Mouse (Mus musculus) central nervous system, embryonic 11.5 days (tissue): ENCODE results near the gene Zfp873. TPM values are rescaled to one million over a fixed set of nuclear protein-coding genes. Genes with fewer than 3 reads are reported as not detected.

ENCODE experiments used
- polyA plus RNA-seq: library from polyadenylated mRNA; depleted of rRNA; stranded (reverse); fragments of >200 nt; gene quantifications from 2 replicates; pipeline ENCODE4 v1.2.3, GENCODE M21; 2012; rRNA removed

Gene Zfp873
- 8.5 and 12.7 TPM in 2 replicates for polyA plus RNA-seq

DNA sequence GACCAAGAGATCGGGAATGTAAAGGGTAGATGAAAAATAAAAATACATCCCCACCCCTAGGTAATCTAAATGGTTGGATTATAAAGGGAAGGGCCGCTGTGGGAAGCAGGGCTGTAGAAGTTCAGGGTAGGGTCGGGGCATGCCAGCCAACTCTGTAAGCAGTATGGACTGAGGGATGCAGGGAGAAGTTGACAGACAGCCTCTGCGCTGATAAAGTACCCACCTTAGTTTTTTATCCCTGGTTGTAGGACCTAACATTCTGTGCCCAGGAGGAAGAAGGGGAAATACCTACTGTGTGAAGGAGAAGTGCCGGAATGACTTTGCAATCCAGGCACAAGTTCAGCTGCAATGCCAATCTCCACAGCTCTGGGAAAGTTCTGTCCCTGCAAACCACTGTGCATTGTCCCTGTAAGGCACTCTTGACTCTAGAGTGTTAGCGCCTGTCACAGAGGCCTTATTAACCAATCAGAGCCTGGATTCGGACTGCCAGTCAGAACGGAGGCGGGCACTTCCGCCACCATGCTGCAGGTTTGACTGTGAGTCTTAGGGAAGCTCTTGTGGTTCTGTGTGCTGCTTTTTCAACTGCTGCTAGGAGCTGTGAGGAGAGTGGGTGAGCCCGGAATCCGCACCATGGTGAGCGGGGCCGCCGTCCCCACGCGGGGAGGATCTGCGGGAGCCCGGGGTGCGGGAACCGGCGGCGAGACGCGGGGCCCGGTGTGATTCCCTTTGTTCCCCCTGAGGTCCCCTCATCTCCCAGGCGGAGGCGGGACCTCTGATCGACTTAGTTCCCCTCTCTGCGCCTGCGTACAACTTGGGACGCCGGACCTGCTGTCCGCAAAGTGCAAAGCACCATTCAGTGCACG is at the start of gene Zfp873:
Zfp873 (plus strand) TSS at position 527 of the 863 bp plus-strand sequence.

DNA sequence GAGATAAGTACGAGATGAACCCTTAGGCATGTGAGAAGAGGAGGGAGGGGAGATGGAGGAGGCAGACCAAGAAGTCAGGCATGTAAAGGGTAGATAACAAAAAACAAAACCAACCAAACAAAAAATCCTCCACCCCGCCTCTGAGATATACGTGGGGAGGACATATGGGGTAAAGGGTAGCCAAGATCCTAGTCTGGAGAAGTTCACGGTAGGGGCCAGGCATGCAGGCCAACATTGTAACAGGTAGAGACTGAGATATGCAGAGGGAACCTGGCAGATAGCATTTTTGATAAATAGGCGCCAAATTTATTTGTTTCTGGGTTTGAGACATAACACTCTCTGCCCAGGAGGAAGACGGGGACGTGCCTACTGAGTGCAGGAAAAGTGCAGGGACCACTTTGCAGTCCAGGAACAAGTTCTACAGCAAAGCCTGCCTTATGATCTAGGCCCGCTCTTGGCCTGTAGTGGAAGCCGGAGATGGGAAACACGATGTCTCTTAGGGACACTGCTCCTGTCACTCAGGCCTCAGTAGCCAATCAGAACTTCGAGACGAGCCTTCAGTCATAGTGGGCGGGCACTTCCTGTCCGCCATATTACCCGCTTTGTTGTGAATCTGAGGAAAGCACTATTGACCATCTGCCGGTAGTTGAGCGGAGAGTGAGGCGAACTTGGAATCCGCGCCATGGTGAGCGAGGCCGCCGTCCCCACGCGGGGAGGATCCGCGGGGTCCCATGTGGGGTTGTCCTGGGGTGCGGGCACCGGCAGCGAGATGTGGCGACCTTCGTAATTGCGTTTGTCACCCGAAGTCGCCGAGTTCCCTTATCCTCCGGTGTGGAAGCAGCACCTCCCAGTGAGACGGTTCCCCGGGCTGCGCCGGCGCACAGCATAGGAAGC is 35.1 kb downstream of the Zfp873 start, which contains the start of gene BC024063:
BC024063 (plus strand) TSS at position 626 of the 894 bp plus-strand sequence.

Other genes starting within 250 kb of the Zfp873 start
- 0.79 and 1.5 TPM in 2 replicates for gene Gm4767, start 235.9 kb upstream of the Zfp873 start, polyA plus RNA-seq
- 4.6 and 8.8 TPM in 2 replicates for gene Gm32687, start 184.2 kb upstream of the Zfp873 start, polyA plus RNA-seq
- gene Zfp781, start 117.6 kb upstream of the Zfp873 start, polyA plus RNA-seq, result 1.4 and 3.8 TPM in 2 replicates
- 1.8 and 4.2 TPM in 2 replicates for gene BC024063, start 35.2 kb downstream of the Zfp873 start, polyA plus RNA-seq
- 1.5 and 2.8 TPM in 2 replicates for gene AU041133, start 79.9 kb downstream of the Zfp873 start, polyA plus RNA-seq
- 8.5 and 15.3 TPM in 2 replicates for gene Zfp938, start 193.2 kb downstream of the Zfp873 start, polyA plus RNA-seq